Mouse (Mus musculus): Measurements from ENCODE around the gene Cryzl1.

DNA sequence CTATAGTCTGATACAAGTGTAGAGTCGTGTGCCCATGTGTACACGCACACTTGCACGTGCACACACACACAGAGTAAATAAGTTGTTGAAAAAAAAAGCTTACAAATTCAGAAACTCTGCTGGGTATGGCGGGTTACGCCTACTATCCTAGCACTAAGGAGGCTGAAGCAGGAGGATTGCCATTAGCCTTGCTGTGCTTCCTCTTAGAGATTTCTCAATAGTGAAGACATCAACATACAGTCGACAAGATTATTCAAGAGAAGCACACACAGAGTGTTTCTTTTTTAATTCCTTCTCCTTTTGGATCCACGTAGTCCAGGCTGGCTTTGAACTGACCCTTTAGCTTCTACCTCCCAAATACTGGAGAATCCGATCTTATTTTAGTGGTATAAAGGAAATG is 88.6 kb downstream of the Cryzl1 start:
- no peak for TF ChIP-seq POLR2A (IDR thresholded peaks at IDR 0.05; ENCODE audit: low read depth, low read length)
- TF ChIP-seq CTCF (IDR thresholded peaks at IDR 0.05; ENCODE audit: extremely low read depth, insufficient read depth, insufficient read length, insufficient replicate concordance): no peak
